Mouse (Mus musculus) megakaryocyte progenitor cell, adult 5-6 weeks (primary cell): ENCODE results near the gene Nrap. TPM values are rescaled to one million over a fixed set of nuclear protein-coding genes. Genes with fewer than 3 reads are reported as not detected.
"Not testable (repeated sequence)": the region's sequence is repeated elsewhere in the genome, so short reads cannot be mapped to it uniquely, and the experiment has no call there.

Experiments used
- ATAC-seq: replicated peaks from 2 replicates; pipeline ENCODE4 v1.8.0; 2016; ENCODE audit warnings: mild to moderate bottlenecking, moderate TSS enrichment, inconsistent platforms; ENCODE audit not compliant: poor library complexity
- total RNA-seq, 2 experiments: library from RNA; stranded (forward) in 1 of 2; stranded (reverse) in 1 of 2; fragments of 157-497, 149-512 nt in 1 of 2; fragments of 200-1000 nt in 1 of 2; gene quantifications; 2 replicates each; pipeline versions ENCODE4 v1.2.3 to v1.2.4; 2015 to 2017

Gene Nrap
- 0.39 TPM in 1 of 2 replicates, not detected in the other for total RNA-seq (2015)
- 0.46 and 1.6 TPM in 2 replicates for total RNA-seq (2017)

DNA sequence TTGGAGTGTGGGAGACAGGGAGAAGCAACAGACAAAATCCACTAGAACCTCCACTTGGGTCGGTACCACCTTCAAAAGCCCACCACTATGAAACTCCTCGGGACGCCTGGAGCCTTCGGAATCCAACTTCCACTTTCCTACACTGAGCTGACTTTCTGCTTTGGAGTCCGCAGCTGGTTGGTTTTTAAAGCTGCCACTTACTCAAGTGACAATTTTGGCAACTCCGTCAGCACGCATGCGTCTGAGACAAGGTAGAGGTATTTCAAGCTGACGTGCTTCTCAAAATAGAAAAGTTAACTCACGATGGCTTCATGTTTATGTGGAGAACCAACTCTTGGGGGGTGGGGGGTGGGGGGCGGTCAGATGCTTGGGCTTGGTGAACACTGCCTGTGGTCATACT is at the start of gene Nrap:
Gene Nrap (minus strand): TSS at position 159 of the 400 bp plus-strand sequence.
- no peak for ATAC-seq

DNA sequence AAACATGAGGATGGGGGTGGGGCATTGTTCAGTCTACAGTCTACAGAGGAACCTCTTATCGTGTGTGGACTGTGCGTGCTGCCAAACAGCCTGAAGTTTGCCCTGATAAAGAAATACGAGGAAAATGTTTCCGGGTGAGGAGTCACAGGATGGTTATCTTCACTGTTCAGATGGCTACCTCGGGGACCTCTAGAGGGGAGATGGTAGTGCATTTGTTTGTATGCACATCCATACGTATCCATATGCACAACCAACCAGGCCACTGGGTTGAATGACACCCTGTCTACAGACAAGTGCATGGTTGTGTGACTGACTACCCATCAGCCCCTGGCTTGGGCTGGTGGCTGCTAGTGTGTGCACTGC is 49.2 kb upstream of the Nrap start:
- ATAC-seq, result peak; percentile 83

DNA sequence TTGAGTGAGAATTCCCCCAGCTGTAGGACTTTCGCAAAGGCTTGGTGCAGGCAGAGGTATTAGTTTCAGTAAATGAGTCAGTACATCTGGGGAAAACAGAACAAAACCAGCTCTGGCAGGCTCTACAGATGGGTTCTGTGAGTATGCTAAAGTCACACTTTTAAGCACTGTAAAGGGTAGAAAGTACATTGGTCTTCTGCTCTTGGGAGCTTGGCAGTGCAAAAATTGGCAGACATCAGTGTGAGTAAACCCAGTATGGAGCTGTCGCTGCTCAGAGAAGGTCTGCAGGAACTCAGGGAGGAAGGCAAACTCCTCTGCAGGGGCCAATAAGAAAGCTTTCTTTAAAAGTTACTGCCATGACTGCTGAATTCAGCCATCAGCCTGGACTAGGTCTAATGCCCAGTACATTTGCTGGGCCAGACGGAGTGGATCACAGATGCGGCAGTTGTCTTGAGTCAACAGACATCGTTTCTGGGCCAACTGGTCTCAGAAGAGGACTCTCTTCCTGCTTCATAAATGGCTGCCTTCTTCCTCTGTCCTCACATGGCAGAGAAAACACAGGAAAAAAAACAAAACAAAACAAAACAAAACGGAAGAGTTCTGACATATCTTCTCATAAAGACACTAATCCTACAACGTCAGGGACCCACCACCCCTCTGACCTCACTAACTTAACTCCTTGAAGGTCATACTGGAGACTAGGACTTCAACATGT is 48.7 kb upstream of the Nrap start:
- ATAC-seq, result no peak

DNA sequence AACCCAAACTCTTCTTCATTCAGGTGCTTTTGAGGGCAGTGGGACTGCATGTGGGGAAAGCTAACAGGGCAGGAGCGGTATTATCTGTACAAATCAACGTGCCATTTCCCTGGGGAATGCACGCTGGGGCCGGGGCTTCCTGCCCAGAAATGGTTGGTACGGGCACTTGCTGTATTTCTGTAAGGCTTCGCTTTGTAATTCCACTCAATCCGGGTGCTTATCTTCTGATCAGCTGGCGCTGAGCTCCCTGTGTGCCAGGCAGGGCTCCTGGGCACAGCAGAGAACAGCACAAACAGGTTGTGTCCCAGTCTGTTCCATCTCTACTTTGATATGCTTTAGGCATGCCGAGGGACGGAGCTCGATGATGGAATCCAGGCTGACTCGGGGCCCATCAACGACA is 46.5 kb upstream of the Nrap start:
- no peak for ATAC-seq

DNA sequence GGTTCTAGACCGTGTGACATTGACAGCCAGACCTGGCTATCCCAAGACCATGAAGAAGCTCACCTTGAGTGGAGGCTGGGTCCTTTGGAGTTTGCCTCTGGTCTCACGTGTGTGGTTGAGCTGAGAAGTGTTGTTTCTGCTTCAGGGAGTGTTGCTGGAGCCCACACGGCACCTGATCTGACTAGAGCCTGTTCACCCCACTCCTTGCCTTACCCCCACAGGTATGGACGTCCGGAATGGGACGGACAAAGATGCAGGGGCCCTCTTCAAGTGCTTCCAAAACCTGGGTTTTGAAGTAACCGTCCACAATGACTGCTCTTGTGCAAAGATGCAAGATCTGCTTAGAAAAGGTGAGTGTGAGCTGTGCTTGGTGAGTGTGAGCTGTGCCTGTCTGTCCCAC is 43.7 kb upstream of the Nrap start:
- ATAC-seq, result no peak

DNA sequence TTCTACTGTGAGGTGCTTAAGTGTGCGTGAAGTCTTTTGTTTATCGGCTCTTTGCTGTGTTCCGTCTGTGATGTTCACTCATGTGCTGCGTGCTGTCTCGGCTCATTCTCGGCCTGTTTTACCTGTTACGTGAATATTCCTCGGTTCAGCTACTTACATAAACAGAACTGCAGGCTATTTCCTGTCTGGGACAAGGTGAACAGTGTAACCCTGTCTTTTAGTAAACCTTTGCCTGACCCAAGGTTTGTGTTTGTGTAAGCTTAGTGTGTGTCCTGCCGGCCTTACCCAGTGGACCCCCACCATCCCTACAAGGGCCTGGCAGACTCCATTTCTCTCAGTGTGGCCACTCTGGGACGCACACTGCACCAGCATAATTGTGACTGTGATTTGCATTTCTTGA is 42.9 kb upstream of the Nrap start:
- no peak for ATAC-seq

DNA sequence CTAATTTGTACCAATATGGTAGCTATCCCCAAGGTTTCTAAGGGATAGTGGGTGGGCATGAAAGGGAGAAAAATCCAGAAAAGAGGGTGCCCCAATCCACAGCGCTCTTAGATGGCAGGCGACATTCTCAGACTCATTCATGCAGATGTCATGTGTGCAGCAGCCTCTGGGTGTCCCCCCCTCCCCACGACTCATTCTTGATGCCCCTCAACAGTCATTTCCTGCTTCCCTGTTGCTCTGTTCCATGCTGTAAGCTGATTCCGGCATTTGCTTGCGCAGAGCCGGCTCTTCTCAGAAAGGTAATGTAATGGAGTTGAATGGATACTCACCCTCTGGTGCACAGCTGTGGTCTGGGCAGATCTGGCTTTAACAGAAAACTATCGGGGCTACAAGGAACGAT is 40.5 kb upstream of the Nrap start:
- no peak for ATAC-seq

DNA sequence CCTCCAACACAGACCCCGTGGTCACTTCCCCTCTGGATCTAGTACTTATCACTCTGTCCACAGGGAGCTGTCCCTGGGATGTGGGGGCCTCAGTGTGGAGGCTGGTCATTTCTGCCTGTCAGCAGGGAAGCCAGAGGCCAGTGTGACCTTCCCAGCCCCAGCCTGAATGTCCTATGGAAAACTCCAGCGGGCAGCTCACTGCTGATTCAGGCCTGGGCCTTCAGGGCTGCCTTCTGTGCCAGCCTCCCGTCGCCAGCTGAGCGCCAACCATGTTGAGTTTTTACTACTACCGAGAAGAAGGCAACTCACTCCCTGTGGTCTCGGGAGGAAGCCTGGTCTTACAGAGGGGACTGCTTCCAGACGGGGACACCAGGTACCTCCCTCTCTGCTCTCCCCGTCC is 35.7 kb upstream of the Nrap start:
- ATAC-seq, result no peak

DNA sequence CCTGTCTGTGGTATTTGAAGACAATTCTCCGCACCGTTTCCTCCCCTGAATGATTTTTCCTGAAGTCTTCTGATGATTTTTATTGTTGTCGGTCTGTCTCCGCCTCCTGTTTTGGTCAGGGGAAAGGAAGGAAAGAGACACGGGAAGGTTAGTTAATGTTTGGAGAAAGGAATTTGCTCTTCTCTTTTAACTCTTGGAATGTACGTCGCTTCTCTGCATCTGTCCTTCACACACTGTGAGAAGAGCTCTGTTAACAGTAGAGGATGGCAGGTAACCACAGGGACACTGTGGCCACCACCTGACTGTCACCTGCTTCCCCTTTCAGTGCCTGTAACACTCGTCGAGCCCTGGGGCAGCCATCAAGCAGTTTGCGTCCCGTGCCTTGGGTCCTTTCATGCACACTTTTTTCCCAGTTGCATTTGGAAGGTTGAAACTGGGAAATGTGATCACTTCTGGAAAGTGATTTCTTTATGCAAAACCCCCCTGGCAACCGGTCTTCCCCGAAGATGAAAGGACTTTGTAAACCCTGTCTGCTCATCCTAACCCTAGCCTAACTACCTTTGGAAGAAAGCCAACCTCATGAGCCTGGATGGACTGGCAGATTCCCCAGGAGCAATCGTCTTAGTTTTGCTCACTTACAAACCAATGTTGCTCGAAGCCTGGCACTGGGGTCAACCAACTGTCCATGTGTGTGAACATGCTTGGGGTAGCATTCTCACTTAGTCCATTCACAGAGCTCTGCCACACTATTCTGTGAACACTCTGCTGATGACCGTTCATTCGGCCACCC is 35.0 kb upstream of the Nrap start:
- ATAC-seq, result no peak

DNA sequence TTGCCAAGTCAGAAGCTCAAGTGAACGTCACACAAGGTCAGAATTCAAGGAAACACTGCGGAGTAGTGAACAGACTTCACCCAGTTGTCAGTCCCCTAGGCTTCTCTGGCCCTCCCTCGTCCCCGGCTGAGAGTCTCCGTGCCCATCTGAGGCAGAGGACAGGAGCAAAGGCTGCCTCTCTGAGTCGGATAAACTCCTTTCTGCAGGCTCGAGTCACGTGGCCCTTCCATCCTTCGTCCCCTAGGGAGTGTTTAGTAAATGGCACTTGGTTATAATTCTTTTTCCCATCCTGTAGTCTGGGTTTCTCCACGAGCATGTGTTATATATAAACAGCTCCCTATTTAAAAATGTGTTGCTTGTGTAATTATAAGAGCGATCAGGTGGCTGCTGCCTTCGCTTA is 33.5 kb upstream of the Nrap start:
- ATAC-seq, result no peak

DNA sequence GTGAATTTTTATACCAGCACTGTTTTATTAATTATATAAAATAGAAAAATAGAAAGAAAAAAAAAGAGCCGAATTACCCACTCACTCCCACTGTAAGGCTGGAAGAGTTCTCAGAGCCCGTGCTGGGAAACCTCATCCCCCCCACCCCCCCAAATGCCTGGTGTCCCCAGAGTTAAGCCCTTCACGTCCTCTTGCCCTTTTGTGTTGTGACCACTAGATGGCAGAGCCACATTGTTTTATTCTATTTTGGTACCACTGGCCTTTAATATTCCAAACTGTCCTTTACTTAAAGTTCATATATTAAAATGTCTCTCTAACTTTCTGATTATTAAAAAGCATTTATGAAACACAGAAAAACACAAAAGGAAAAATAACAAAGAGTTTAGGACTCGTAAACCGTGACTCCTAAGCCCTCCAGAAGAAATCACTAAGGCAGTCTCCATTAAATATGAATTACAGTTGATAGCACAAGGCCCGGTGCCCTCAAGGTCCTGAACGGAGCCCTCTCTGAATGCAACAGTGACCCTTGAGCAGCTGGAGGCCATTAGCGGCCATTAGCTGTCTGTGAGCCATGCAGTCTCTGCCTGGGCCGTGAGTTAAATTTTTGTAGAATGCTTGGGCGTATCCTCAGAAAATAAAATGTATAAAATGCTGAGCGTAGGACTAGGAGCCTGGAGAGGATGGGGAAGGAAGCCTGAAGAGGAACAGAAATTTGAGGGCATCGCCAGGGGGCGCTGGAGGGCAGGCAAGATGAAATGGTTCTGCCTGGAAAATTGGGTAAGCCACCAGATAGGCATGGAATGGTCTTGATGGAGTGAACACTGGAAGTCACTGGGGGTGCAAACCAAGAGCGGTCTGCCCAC is 32.9 kb upstream of the Nrap start:
- peak; percentile 84 for ATAC-seq

DNA sequence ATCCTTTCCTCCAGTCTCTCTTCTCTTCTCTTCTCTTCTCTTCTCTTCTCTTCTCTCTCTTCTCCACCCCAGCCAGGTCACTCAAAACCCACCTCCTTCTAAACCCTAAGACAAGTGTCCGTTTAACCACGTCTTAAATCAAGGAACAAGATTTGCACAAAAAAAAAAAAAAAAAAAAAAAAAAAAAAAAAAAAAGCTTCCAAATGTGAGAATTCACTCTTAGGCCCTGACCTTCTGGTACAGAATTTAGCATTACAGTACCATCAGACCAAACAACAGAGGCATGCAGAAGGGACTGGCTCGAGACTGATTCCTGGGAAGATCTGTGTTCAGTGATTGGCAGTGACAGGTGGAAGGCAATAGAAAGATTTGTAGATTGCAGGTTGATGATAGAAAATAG is 30.5 kb upstream of the Nrap start:
- ATAC-seq, result no peak

DNA sequence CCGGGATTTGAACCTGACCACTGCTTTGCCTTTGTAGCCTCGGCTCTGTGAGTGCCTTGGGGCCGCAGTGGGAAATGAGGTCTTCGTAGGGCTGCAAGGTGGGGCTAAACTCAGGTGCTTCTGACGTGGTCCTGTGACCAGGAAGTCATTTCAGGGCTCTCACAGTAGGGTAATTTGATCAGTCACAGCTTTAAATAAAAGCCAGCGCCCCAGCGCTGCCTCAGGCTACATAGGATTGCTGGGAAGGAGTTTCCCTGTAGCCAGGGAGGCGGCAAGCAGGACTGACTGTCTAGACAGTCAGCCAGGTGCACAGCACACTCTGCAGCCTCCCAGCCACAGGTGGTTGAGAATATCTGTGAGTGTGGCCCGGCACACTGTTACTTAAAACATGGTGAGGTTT is 29.6 kb upstream of the Nrap start:
- ATAC-seq, result no peak

DNA sequence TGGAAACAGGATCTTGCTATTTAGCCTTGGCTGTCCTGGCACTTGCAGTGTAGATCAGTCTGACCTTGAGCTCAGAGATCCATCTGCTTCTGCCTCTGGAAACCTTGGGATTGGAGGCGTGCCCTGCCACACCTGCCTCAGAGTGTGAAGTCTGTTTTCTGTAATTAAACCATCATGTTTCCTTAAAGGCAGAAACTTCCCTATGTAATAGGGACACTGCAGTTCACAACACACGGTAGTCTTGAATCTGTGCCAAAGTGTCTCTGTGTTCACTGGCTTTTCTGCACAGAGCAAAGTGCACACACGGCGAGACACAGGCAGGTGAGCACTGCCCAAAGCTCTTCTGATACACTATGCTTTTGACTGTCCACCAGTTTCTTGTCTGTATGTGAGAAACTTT is 28.6 kb upstream of the Nrap start:
- ATAC-seq, result no peak

DNA sequence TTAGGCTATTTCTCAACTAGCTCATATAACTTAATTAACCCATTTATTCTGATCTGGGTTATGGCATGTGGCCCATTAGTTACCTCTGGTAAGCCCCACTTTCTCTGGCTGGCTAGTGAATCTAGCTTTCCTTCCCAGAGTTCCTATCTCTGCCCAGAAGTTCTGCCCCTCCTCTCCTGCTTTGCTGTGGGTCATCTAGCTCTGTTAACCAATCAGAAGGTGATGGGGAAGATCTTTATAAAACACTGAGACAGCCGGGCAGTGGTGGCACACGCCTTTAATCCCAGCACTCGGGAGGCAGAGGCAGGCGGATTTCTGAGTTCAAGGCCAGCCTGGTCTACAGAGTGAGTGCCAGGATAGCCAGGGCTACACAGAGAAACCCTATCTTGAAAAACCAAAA is 20.0 kb upstream of the Nrap start:
- ATAC-seq, result not testable (repeated sequence)

DNA sequence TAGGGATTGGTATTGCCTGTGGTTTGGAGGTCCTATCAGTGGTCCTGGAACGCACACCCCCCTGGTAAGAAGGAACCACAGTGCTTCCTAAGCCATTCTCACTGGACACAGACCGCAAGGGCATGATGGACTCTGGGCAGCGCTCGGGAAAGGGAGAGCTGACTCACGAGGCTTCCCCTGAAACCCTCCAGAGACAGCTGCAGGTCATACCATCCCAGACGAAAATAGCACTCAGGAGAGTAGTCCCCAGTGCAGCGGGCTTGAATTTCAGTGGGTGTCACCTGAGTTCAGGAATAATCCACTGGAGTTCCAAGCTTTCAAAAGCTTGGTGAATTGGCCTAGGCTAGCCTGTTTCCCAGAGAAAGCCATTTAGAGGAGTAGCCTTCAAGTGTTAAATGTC is 16.7 kb upstream of the Nrap start:
- ATAC-seq, result no peak

DNA sequence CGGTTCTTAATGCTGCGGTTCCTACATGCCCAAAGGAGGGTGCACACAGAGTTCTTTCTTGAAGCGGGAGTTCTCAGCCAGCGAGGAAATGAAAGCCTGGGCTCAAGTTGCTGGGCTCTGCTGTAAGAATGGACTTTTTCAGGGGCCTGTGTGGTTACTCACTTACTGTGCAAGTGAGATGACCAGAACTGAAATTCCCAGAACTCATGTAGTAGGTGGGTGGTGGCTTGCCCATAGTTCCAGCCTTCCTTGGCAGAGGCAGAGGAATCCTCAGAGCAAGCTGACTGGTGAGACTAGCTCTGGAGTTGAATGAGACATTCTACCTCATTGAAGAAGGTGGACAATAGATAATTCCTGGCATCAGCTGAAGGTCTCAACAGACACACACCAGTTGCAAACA is 16.0 kb upstream of the Nrap start:
- no peak for ATAC-seq

DNA sequence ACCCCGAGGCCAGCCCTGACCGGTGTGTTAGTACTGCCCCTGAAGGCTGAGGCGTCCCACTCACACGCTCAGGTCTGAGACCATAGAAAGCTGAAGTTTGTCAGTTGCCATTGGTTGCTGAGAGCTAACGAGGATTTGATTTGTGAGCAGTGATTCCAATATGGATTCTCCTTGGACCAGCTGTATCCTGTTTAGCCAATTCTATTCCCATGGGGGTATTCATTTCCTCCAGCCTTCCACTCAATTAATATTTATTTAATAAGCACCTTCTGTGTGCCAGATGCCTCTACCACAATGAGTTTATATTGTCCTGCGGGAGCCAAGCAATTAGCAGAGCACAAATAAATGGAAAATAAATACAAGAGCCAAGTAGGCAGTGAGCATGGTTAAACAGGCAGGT is 12.0 kb upstream of the Nrap start:
- ATAC-seq, result no peak

DNA sequence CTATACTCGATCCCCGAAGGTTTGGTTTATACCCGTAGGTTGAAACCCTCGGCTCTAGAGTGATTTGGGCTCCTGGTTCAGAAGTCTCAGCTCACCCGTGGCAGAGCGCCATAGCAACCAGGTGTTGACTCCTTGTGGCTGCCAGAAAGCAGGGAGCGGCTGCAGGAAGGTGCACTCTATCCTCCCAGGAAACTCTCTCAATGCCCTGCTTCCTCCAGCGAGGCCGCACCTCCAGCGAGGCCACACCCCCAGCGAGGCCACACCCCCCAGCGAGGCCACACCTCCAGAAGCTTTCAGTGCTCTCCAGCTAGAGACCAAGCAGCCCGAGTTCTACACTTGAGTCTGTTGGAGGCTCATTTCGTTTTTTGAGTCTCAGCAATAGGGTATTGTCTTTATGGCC is 10.4 kb upstream of the Nrap start:
- ATAC-seq, result peak; percentile 78

DNA sequence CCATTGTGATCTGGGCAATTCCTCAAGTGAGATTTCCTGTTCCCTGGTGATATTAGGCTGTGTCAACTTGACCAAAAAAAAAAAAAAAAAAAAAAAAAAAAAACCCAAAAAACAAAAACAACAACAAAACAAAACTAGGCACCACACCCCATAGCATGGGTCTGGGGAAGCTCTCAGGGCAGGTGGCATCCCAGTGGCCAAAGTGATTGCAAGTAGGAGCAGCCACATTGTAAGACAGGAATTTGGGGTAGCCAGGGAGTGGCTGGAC is 8.6 kb upstream of the Nrap start:
- no peak for ATAC-seq

DNA sequence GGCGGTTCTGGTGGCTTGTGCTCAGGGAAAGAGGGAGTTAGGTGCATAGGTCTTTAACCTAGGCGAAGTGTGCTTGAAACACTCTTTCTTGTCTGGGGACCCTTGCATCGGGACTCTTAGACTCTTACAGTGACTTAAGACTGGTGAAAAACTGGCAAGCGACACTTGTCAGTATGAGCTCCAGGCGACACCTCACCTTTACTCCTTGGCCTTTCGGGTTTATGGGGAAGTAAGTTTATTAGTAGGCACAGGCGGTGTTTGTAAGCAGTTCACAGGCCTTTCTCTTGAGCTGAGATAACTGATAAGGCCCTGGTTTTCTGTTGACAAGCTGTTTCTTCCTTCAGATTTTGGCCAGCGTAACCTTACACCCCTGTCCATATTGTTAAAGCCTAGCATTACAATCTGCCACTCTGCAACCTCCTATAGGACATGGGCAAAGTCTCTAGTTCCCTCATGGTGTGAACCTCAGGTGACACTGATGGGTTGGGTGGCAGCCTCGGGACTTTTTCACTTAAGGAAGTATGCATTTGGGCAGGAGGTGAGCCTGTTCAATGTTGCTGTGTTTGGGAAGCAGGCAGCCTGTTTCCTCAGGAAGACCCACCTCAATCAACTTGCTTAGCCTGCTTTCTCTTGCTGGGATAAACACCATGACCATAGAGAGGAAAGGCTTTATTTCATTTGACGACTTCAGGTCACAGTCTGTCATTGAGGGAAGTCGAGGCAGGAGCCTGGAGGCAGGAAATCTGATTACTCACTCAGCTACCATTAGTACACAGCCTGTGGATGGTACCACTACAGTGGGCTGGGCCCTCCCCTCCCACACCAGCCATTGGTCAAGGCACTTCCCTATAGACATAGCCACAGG is 8.1 kb upstream of the Nrap start:
- peak; percentile 21; the same call in 1 of the 2 replicates for ATAC-seq
